Mouse (Mus musculus): ENCODE data around the gene Eya4. TPM values are rescaled to one million over a fixed set of nuclear protein-coding genes. Genes with fewer than 3 reads are reported as not detected.

Eya4 gene
- polyA plus RNA-seq, 1 experiment from 2014 or later = 0.21 TPM

GRCm38 (mm10) chr10:23092517-23092916 is 258.1 kb downstream of the Eya4 start:
- WGBS = 80% methylated on average over 7 of the region's 7 CpGs
- H3K4me1 ChIP-seq (ENCODE audit: control insufficient read depth, insufficient read depth, low read length) = no peaks in the 10 kb centered on the region
- no peaks in the 10 kb centered on the region for H3K9me3 ChIP-seq (ENCODE audit: control insufficient read depth, low read length)
- no peaks in the 10 kb centered on the region for H3K36me3 ChIP-seq (ENCODE audit: control insufficient read depth, insufficient read depth, low read length)
- H3K9ac ChIP-seq (replicated peaks; ENCODE audit: low read depth, low read length) = no peak overlapping the region
- H3K4me2 ChIP-seq (ENCODE audit: low read depth, low read length) = no peak overlapping the region
- no peak overlapping the region for H3K27ac ChIP-seq (ENCODE audit: low read depth, low read length)
- no peaks in the 10 kb centered on the region for H3K27me3 ChIP-seq (ENCODE audit: control insufficient read depth, insufficient read depth, low read length)
- ATAC-seq (ENCODE audit: low read depth) = no peak
- H3K4me3 ChIP-seq (ENCODE audit: low read depth, low read length) = no peak overlapping the region

GRCm38 (mm10) chr10:23091552-23091951 is 259.0 kb downstream of the Eya4 start:
- H3K4me1 ChIP-seq (ENCODE audit: control insufficient read depth, insufficient read depth, low read length) = no peaks in the 10 kb centered on the region
- H3K4me2 ChIP-seq (ENCODE audit: low read depth, low read length) = no peak overlapping the region
- no peak overlapping the region for H3K4me3 ChIP-seq (ENCODE audit: low read depth, low read length)
- no peaks in the 10 kb centered on the region for H3K9me3 ChIP-seq (ENCODE audit: control insufficient read depth, low read length)
- no peak overlapping the region for H3K27ac ChIP-seq (ENCODE audit: low read depth, low read length)
- H3K27me3 ChIP-seq (ENCODE audit: control insufficient read depth, insufficient read depth, low read length) = no peaks in the 10 kb centered on the region
- 49% methylated on average over 3 of the region's 3 CpGs for WGBS
- no peaks in the 10 kb centered on the region for H3K36me3 ChIP-seq (ENCODE audit: control insufficient read depth, insufficient read depth, low read length)
- H3K9ac ChIP-seq (replicated peaks; ENCODE audit: low read depth, low read length) = no peak overlapping the region
- ATAC-seq (ENCODE audit: low read depth) = no peak

- Histone ChIP-seq H3K27ac (ENCODE audit: low read depth, low read length) (no peak overlapping the region), H3K4me3 (ENCODE audit: low read depth, low read length) (no peak overlapping the region), H3K9me3 (ENCODE audit: control insufficient read depth, low read length) (no peaks in the 10 kb centered on the region), H3K36me3 (ENCODE audit: control insufficient read depth, insufficient read depth, low read length) (no peaks in the 10 kb centered on the region), H3K4me2 (ENCODE audit: low read depth, low read length) (no peak overlapping the region), H3K9ac (replicated peaks; ENCODE audit: low read depth, low read length) (no peak overlapping the region), H3K4me1 (ENCODE audit: control insufficient read depth, insufficient read depth, low read length) (no peaks in the 10 kb centered on the region), H3K27me3 (ENCODE audit: control insufficient read depth, insufficient read depth, low read length) (no peaks in the 10 kb centered on the region)
- ATAC-seq (ENCODE audit: low read depth) = no peak
- WGBS = 90% methylated on average over 1 of the region's 1 CpGs
Observed at GRCm38 (mm10) chr10:23090323-23090722, 260.3 kb downstream of the Eya4 start.

GRCm38 (mm10) chr10:23089271-23089670 is 261.3 kb downstream of the Eya4 start:
- H3K4me1 ChIP-seq (ENCODE audit: control insufficient read depth, insufficient read depth, low read length) = no peaks in the 10 kb centered on the region
- H3K27me3 ChIP-seq (ENCODE audit: control insufficient read depth, insufficient read depth, low read length) = no peaks in the 10 kb centered on the region
- no peak overlapping the region for H3K4me2 ChIP-seq (ENCODE audit: low read depth, low read length)
- H3K36me3 ChIP-seq (ENCODE audit: control insufficient read depth, insufficient read depth, low read length) = no peaks in the 10 kb centered on the region
- no peaks in the 10 kb centered on the region for H3K9me3 ChIP-seq (ENCODE audit: control insufficient read depth, low read length)
- no peak overlapping the region for H3K9ac ChIP-seq (replicated peaks; ENCODE audit: low read depth, low read length)
- no peak for ATAC-seq (ENCODE audit: low read depth)
- H3K27ac ChIP-seq (ENCODE audit: low read depth, low read length) = no peak overlapping the region
- H3K4me3 ChIP-seq (ENCODE audit: low read depth, low read length) = no peak overlapping the region
- 92% methylated on average over 6 of the region's 6 CpGs for WGBS

- WGBS = 69% methylated on average over 3 of the region's 3 CpGs
- no peak overlapping the region for H3K27ac ChIP-seq (ENCODE audit: low read depth, low read length)
- no peaks in the 10 kb centered on the region for H3K36me3 ChIP-seq (ENCODE audit: control insufficient read depth, insufficient read depth, low read length)
- no peaks in the 10 kb centered on the region for H3K9me3 ChIP-seq (ENCODE audit: control insufficient read depth, low read length)
- H3K4me2 ChIP-seq (ENCODE audit: low read depth, low read length) = no peak overlapping the region
- H3K27me3 ChIP-seq (ENCODE audit: control insufficient read depth, insufficient read depth, low read length) = no peaks in the 10 kb centered on the region
- no peak overlapping the region for H3K4me3 ChIP-seq (ENCODE audit: low read depth, low read length)
- ATAC-seq (ENCODE audit: low read depth) = no peak
- no peaks in the 10 kb centered on the region for H3K4me1 ChIP-seq (ENCODE audit: control insufficient read depth, insufficient read depth, low read length)
- no peak overlapping the region for H3K9ac ChIP-seq (replicated peaks; ENCODE audit: low read depth, low read length)
Observed at GRCm38 (mm10) chr10:23088764-23089163, 261.8 kb downstream of the Eya4 start.

- Histone ChIP-seq H3K4me2 (ENCODE audit: low read depth, low read length) (no peak overlapping the region), H3K9me3 (ENCODE audit: control insufficient read depth, low read length) (no peaks in the 10 kb centered on the region), H3K36me3 (ENCODE audit: control insufficient read depth, insufficient read depth, low read length) (no peaks in the 10 kb centered on the region), H3K4me1 (ENCODE audit: control insufficient read depth, insufficient read depth, low read length) (no peaks in the 10 kb centered on the region), H3K9ac (replicated peaks; ENCODE audit: low read depth, low read length) (no peak overlapping the region), H3K27me3 (ENCODE audit: control insufficient read depth, insufficient read depth, low read length) (no peaks in the 10 kb centered on the region), H3K4me3 (ENCODE audit: low read depth, low read length) (no peak overlapping the region), H3K27ac (ENCODE audit: low read depth, low read length) (no peak overlapping the region)
- 67% methylated on average over 21 of the region's 21 CpGs for WGBS
- peak; percentile 80 for ATAC-seq (ENCODE audit: low read depth)
Observed at GRCm38 (mm10) chr10:23086352-23087215, 264.0 kb downstream of the Eya4 start.

GRCm38 (mm10) chr10:23081548-23081828 is 269.1 kb downstream of the Eya4 start:
- H3K36me3 ChIP-seq (ENCODE audit: control insufficient read depth, insufficient read depth, low read length) = no peaks in the 10 kb centered on the region
- H3K9me3 ChIP-seq (ENCODE audit: control insufficient read depth, low read length) = no peaks in the 10 kb centered on the region
- H3K4me2 ChIP-seq (ENCODE audit: low read depth, low read length) = no peak overlapping the region
- no peaks in the 10 kb centered on the region for H3K4me1 ChIP-seq (ENCODE audit: control insufficient read depth, insufficient read depth, low read length)
- no peak overlapping the region for H3K9ac ChIP-seq (replicated peaks; ENCODE audit: low read depth, low read length)
- peak; percentile 5; the same call in 1 of the 2 replicates for ATAC-seq (ENCODE audit: low read depth)
- no peak overlapping the region for H3K4me3 ChIP-seq (ENCODE audit: low read depth, low read length)
- no peaks in the 10 kb centered on the region for H3K27me3 ChIP-seq (ENCODE audit: control insufficient read depth, insufficient read depth, low read length)
- H3K27ac ChIP-seq (ENCODE audit: low read depth, low read length) = no peak overlapping the region
- 37% methylated on average over 4 of the region's 4 CpGs for WGBS

GRCm38 (mm10) chr10:23080749-23081547 is 269.6 kb downstream of the Eya4 start:
- 34% methylated on average over 24 of the region's 24 CpGs for WGBS
- ATAC-seq (ENCODE audit: low read depth) = peak; percentile 73
- Histone ChIP-seq H3K4me2 (ENCODE audit: low read depth, low read length) (no peak overlapping the region), H3K9me3 (ENCODE audit: control insufficient read depth, low read length) (no peaks in the 10 kb centered on the region), H3K27me3 (ENCODE audit: control insufficient read depth, insufficient read depth, low read length) (no peaks in the 10 kb centered on the region), H3K9ac (replicated peaks; ENCODE audit: low read depth, low read length) (no peak overlapping the region), H3K27ac (ENCODE audit: low read depth, low read length) (no peak overlapping the region), H3K4me1 (ENCODE audit: control insufficient read depth, insufficient read depth, low read length) (no peaks in the 10 kb centered on the region), H3K4me3 (ENCODE audit: low read depth, low read length) (no peak overlapping the region), H3K36me3 (ENCODE audit: control insufficient read depth, insufficient read depth, low read length) (no peaks in the 10 kb centered on the region)

Data from neural tube, embryonic 14.5 days (tissue).